Mouse (Mus musculus) lung, postnatal 0 days (tissue): ENCODE results near the gene Hist1h3d. TPM values are rescaled to one million over a fixed set of nuclear protein-coding genes. Genes with fewer than 3 reads are reported as not detected.
"Not testable (repeated sequence)": the region's sequence is repeated elsewhere in the genome, so short reads cannot be mapped to it uniquely, and the experiment has no call there.

Experiments used
- ATAC-seq: fragments of 200-750 bp; cut with Nextera tagmentation; 2 replicates; pipeline ENCODE4 v1.8.0; 2017; ENCODE audit warnings: moderate library complexity
- DNase-seq: peaks from one replicate; pipeline ENCODE4 v3.0.0-alpha.2; 2016; ENCODE audit warnings: low spot score
- H3K27ac ChIP-seq: fragments of 300-500 bp; sonication (generic); 2 replicates; pipeline ENCODE4 v1.5.1; 2014; ENCODE audit warnings: antibody characterized with exemption, mild to moderate bottlenecking, low read length, mixed read lengths
- H3K27me3 ChIP-seq: fragments of 300-500 bp; sonication (generic); replicated peaks from 2 replicates; pipeline ENCODE4 v1.6.1; 2014; ENCODE audit warnings: low read length, mixed read lengths; ENCODE audit not compliant: insufficient read depth
- H3K36me3 ChIP-seq: fragments of 300-500 bp; sonication (generic); 2 replicates; pipeline ENCODE4 v1.6.1; 2014; ENCODE audit warnings: low read length, mixed read lengths; ENCODE audit not compliant: insufficient read depth
- H3K4me1 ChIP-seq: fragments of 300-500 bp; sonication (generic); 2 replicates; pipeline ENCODE4 v1.6.1; 2014; ENCODE audit warnings: antibody characterized with exemption, low read depth, low read length, mixed read lengths; ENCODE audit not compliant: insufficient read depth
- H3K4me2 ChIP-seq: fragments of 300-500 bp; sonication (generic); replicated peaks from 2 replicates; pipeline ENCODE4 v1.6.1; 2014; ENCODE audit warnings: low read depth, mild to moderate bottlenecking, low read length, moderate library complexity, mixed read lengths
- H3K4me3 ChIP-seq: fragments of 300-500 bp; sonication (generic); 2 replicates; pipeline ENCODE4 v1.5.1; 2014; ENCODE audit warnings: low read depth, low read length
- H3K9ac ChIP-seq: fragments of 300-500 bp; sonication (generic); replicated peaks from 2 replicates; pipeline ENCODE4 v1.6.1; 2014; ENCODE audit warnings: low read depth, mild to moderate bottlenecking
- H3K9me3 ChIP-seq: fragments of 300-500 bp; sonication (generic); 2 replicates; pipeline ENCODE4 v1.6.1; 2016; ENCODE audit warnings: low read length, mixed read lengths
- CTCF ChIP-seq: IDR thresholded peaks from 2 replicates; pipeline ENCODE4 v1.5.1; 2016; ENCODE audit warnings: antibody characterized with exemption, mild to moderate bottlenecking
- EP300 ChIP-seq: IDR thresholded peaks from 2 replicates; pipeline ENCODE4 v1.6.1; 2016; ENCODE audit warnings: antibody characterized with exemption, mild to moderate bottlenecking, control low read depth
- WGBS: fragments of 180-500 bp; shearing (Covaris S2); extraction: QIAGEN DNeasy Blood & Tissue Kit; methylation state at CpG from one replicate; pipeline ENCODE4 v1.1.7; 2014; 5-methylcytosine and 5-hydroxymethylcytosine counted together
- polyA plus RNA-seq: library from polyadenylated mRNA; unstranded; fragments of >200 nt; fragmentation: Nextera tagmentation; extraction: Ambion mirVana; gene quantifications from 2 replicates; pipeline ENCODE4 v1.2.1, GENCODE M21; 2015

The Hist1h3d gene
- polyA plus RNA-seq, 1 experiment from 2014 or later, result 1.3 TPM

DNA sequence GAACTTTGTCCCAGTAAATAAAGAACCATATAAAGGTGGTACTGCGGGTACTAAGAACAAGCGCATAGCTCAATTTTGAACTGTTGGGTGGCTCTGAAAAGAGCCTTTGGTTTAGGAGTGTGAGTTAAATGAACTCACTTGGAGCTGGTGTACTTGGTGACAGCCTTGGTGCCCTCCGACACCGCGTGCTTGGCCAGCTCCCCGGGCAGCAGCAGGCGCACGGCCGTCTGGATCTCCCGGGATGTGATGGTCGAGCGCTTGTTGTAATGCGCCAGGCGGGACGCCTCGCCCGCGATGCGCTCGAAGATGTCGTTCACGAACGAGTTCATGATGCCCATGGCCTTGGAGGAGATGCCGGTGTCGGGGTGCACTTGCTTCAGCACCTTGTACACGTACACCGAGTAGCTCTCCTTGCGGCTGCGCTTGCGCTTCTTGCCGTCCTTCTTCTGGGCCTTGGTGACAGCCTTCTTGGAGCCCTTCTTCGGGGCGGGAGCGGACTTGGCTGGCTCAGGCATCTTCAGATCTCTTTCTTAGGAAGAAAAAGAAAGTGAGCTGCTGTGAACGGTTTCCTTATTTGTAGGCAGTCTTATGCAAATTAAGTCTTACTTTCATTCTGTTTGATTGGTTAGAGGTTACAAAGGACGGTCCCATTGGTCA is 10.0 kb downstream of the Hist1h3d start:
- DNase-seq, result peak; percentile 98
- peak; percentile 70 for TF ChIP-seq EP300

DNA sequence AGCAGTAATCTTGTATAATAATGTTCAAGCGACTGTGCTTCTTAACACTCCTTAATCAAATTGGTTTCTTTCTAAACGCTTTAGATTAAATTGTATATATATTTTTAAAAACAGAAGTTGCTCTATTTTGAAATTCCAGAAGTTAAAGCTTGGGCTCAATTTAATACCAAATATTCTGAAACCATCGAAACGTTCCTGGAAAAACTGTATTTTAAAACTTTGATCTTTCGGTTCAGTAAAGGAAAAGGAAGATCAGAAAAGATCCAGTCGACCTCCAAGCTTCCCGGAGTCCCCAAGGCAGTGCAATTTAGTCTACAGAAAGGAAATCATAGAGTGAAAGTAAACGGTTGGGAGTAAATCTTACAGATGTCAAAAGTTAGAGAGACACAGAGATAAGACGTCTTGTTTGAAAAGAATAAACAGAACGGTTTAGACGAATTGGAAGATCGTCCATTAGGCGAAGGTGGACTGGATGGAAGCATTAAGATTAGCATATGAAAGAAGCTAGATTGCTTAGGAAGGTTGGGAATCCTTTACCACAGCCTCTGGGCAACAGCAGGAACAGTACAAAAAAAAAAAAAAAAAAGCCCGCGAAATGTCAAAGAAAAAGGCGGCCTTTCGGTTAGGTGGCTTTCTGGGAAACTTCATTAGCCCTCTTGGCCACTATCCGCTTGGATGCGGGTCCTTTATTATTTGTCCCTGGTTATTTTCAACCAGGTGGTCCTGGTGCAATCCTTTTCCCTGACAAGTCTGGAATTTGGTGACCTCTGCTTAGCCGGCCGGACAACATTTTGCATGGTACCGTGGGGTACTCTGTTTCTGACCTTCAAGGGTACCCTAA is 10.8 kb downstream of the Hist1h3d start:
- ATAC-seq (no peak), DNase-seq (peak; percentile 60)
- 3% methylated on average over 22 of the region's 22 CpGs for whole genome bisulfite sequencing

More for the DNA sequence above, 10.0 kb downstream of the Hist1h3d start:
- Histone ChIP-seq H3K27ac (peak overlapping the region; percentile 97), H3K4me3 (peak overlapping the region; percentile 52), H3K9ac (peak overlapping the region; percentile 58), H3K4me2 (peak overlapping the region; percentile 62)
- H3K27me3 ChIP-seq, H3K36me3 ChIP-seq, H3K9me3 ChIP-seq, H3K4me1 ChIP-seq: not testable (repeated sequence)
- WGBS, result under 1% methylated on average over 22 of the region's 36 CpGs
- ATAC-seq, result peak; percentile 86

DNA sequence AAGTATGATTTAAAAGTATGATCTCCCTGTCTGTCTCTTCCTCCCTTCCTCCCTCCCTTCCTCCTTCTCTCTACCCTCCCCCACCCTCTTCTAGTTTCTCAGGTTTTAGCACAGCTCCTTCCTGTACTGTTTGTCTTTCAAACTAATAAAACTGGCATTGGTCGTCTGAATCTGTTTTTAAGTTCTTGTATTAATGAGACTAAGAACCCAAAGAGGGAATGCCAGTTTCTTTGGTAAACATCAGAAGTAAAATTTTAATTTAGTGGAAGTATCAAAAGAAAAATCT is 11.3 kb downstream of the Hist1h3d start:
- 3% methylated on average over 1 of the region's 1 CpGs for WGBS
- H3K9ac ChIP-seq, result peak overlapping the region; percentile 46
- peak overlapping the region; percentile 62 for H3K4me2 ChIP-seq
- H3K9me3 ChIP-seq, result no peaks in the 10 kb centered on the region
- H3K4me1 ChIP-seq, result peaks cover 10% of the 10 kb centered on the region
- H3K27ac ChIP-seq, result peak overlapping the region; percentile 92
- TF ChIP-seq CTCF (no peak), EP300 (no peak)
- no peaks in the 10 kb centered on the region for H3K27me3 ChIP-seq
- ATAC-seq, result no peak
- peak overlapping the region; percentile 52; the same call in 1 of the 2 replicates for H3K4me3 ChIP-seq
- no peaks in the 10 kb centered on the region for H3K36me3 ChIP-seq
- DNase-seq, result no peak

More for the DNA sequence above, 10.8 kb downstream of the Hist1h3d start:
- peak overlapping the region; percentile 92 for H3K27ac ChIP-seq
- no peak for TF ChIP-seq EP300
- no peak for TF ChIP-seq CTCF
- H3K27me3 ChIP-seq, result no peaks in the 10 kb centered on the region
- H3K4me3 ChIP-seq, result peak overlapping the region; percentile 52
- H3K9me3 ChIP-seq, result no peaks in the 10 kb centered on the region
- peaks cover 10% of the 10 kb centered on the region for H3K4me1 ChIP-seq
- H3K4me2 ChIP-seq, result peak overlapping the region; percentile 62
- no peaks in the 10 kb centered on the region for H3K36me3 ChIP-seq
- peak overlapping the region; percentile 46 for H3K9ac ChIP-seq

DNA sequence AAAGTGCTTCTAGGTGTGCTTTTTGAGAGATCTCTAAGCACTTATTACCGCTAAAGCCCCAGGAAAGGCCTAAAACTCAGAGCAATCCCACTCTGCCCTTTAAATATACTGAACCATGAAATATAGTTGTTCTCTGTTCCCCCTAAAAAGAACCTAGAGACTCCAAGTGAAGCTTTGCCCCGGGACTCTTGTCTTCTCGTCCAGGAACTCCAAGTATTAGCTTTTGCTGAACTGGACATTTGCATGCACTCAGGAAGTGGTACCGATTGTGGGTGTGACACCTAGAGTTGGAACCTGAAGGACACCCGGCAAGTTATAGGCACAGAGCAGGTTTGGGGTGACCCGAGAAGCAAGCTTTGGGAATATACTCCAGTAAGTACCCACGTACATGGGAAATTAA is 15.6 kb downstream of the Hist1h3d start:
- Histone ChIP-seq H3K27me3 (no peaks in the 10 kb centered on the region), H3K4me2 (no peak overlapping the region), H3K27ac (no peak overlapping the region), H3K4me3 (no peak overlapping the region), H3K9me3 (no peaks in the 10 kb centered on the region), H3K36me3 (no peaks in the 10 kb centered on the region), H3K4me1 (0 out of 2 replicates have a peak, but pooled peaks cover 2% of the 10 kb centered on the region), H3K9ac (no peak overlapping the region)
- no peak for ATAC-seq
- TF ChIP-seq EP300 (no peak), CTCF (no peak)
- 85% methylated on average over 7 of the region's 7 CpGs for WGBS
- no peak for DNase-seq

DNA sequence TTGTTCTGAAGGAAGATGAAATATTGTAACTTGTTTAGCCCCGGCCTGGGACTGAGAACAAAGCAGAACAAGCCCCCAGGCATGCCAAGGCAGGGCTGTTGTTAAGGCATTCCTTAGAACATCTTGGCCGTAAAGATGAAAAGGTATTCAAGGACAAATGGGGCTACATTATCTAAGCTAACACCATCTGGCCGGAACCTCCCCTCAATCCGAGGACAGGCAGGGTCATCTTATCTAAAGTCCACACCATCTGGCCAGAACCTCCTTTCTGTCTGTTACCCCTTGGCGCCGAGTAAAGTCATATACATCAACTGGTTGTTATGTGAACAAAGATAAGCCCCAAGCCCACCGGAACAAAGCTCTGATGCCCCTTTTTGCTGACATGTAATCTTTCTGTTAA is 16.3 kb downstream of the Hist1h3d start:
- DNase-seq, H3K4me1 ChIP-seq, H3K9me3 ChIP-seq, H3K36me3 ChIP-seq, H3K9ac ChIP-seq, H3K27ac ChIP-seq, H3K4me2 ChIP-seq, H3K4me3 ChIP-seq, H3K27me3 ChIP-seq, ATAC-seq: not testable (repeated sequence)
- 82% methylated on average over 7 of the region's 7 CpGs for WGBS

DNA sequence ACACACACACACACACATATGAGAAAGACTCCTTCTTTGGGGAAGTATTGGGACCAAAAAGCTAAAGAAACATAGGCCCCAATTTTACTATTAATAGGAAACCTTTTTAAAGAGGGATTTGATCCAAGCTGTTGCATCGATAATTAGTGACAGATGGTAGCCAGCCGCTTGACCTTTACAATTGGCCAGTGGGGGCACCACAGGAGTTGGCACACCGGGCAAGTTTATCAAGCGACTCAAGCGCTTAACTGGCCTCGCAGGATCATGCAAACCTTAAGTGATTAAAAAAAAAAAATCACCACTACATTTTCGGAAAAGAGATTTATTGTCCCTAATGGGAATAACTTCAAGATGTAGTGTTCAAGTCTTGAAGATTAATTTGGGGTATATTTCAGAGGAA is 17.1 kb downstream of the Hist1h3d start:
- 64% methylated on average over 7 of the region's 7 CpGs for WGBS
- Histone ChIP-seq H3K27ac (no peak overlapping the region; the same call in 1 of the 2 replicates), H3K4me3 (no peak overlapping the region), H3K36me3 (no peaks in the 10 kb centered on the region), H3K9me3 (no peaks in the 10 kb centered on the region), H3K27me3 (no peaks in the 10 kb centered on the region), H3K4me2 (no peak overlapping the region), H3K9ac (no peak overlapping the region), H3K4me1 (no peaks in the 10 kb centered on the region)
- ATAC-seq, result no peak
- no peak for DNase-seq
- no peak for TF ChIP-seq CTCF
- no peak for TF ChIP-seq EP300
